Mouse (Mus musculus): ENCODE measurements around the gene Smlr1. TPM values are rescaled to one million over a fixed set of nuclear protein-coding genes. Genes with fewer than 3 reads are reported as not detected.

Gene Smlr1
- total and polyA plus RNA-seq, 3 experiments = 0.05 TPM; not detected in 2

DNA sequence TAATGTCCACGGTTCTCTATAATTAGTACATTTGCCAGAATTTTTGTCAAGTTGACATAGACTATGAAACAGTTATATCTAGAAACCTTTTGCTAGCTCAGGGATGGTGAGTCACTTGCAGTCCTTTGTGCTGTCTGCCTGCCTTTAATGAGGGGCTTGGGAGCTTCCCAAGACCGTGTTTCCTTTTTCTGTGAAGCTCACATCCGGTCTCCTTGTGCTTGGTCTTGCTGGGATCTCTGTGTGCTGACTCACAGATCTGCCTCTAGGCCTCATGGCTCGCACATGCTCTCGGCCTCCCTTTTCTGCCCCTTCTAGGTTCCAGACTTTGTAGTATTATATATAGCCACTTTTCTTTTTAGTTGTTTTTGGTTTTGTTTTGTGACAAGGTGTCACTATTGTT, 15.6 kb downstream of the Smlr1 start:
- H3K36me3 ChIP-seq (replicated peaks) = no peaks in the 10 kb centered on the region
- DNase-seq (ENCODE audit: low spot score) (no peak), ATAC-seq (ENCODE audit: extremely low read depth, insufficient number of reproducible peaks, low FRiP score, poor library complexity, severe bottlenecking) (no peak)
- no peaks in the 10 kb centered on the region; the same call in 1 of the 2 replicates for H3K27me3 ChIP-seq (ENCODE audit: insufficient read depth, low read length)
- no peak overlapping the region for H3K4me3 ChIP-seq (ENCODE audit: low read depth, low read length)
- no peaks in the 10 kb centered on the region for H3K4me1 ChIP-seq (ENCODE audit: insufficient read depth, low read depth, low read length)
- H3K9me3 ChIP-seq (replicated peaks) = no peaks in the 10 kb centered on the region
- TF ChIP-seq GATA2 (IDR thresholded peaks at IDR 0.05; ENCODE audit: borderline replicate concordance, low read depth, low read length) = no peak
- TF ChIP-seq TAL1 (conservative IDR thresholded peaks at IDR 0.05; ENCODE audit: low read depth, low read length) = no peak
- no peak for TF ChIP-seq CTCF (IDR thresholded peaks at IDR 0.05; ENCODE audit: low read depth, low read length)

DNA sequence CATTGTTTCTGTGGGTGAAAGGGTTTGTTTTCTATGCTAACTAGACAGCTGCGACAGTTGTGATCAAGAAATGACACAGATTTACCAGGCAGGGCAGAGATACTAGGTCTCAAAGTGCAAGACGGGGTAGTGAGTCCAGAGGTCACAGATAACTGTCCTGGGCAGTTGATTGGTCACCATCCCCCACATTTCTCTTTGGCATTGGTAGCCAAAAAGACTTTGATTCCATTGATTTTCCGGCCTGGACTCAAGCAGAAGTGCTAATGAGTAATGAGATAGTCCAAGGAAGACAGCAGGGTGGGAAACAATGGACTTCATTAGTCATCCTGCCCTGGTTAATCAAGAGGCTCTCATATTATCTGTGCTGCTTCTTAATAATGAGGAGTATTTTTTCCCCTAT, 16.1 kb downstream of the Smlr1 start:
- DNase-seq (ENCODE audit: low spot score) (no peak), ATAC-seq (ENCODE audit: extremely low read depth, insufficient number of reproducible peaks, low FRiP score, poor library complexity, severe bottlenecking) (no peak)
- H3K9me3 ChIP-seq (replicated peaks) = no peaks in the 10 kb centered on the region
- H3K36me3 ChIP-seq (replicated peaks) = no peaks in the 10 kb centered on the region
- no peak overlapping the region for H3K4me3 ChIP-seq (ENCODE audit: low read depth, low read length)
- no peaks in the 10 kb centered on the region; the same call in 1 of the 2 replicates for H3K27me3 ChIP-seq (ENCODE audit: insufficient read depth, low read length)
- TF ChIP-seq CTCF (IDR thresholded peaks at IDR 0.05; ENCODE audit: low read depth, low read length) (no peak), GATA1 (IDR thresholded peaks at IDR 0.05; ENCODE audit: borderline replicate concordance, low read length) (no peak), GATA2 (IDR thresholded peaks at IDR 0.05; ENCODE audit: borderline replicate concordance, low read depth, low read length) (no peak), POLR2AphosphoS5 (IDR thresholded peaks at IDR 0.05; ENCODE audit: insufficient replicate concordance, low read depth, low read length) (no peak), TAL1 (conservative IDR thresholded peaks at IDR 0.05; ENCODE audit: low read depth, low read length) (no peak)
- H3K4me1 ChIP-seq (ENCODE audit: insufficient read depth, low read depth, low read length) = no peaks in the 10 kb centered on the region

DNA sequence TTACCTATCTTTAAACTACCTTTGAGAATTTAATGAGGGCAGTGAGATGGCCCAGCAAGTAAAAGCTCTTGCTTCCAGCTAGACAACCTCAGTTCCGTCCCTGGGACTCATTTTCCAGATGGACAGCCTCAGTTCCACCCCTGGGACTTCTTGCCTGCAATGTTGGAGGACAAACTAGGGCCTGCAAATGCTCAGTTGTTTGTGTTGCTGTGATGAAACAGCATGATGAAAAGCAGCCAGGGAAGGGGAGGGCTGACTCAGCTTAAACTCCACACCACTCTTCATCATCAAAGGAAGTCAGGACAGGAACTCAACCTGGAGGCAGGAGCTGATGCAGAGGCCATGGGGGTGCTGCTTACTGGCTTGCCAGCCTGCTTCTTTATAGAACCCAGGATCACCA, 22.2 kb downstream of the Smlr1 start:
- no peaks in the 10 kb centered on the region for H3K9me3 ChIP-seq (replicated peaks)
- no peaks in the 10 kb centered on the region for H3K4me1 ChIP-seq (ENCODE audit: insufficient read depth, low read depth, low read length)
- H3K36me3 ChIP-seq (replicated peaks) = no peaks in the 10 kb centered on the region
- no peak for ATAC-seq (ENCODE audit: extremely low read depth, insufficient number of reproducible peaks, low FRiP score, poor library complexity, severe bottlenecking)
- 0 out of 2 replicates have a peak, but pooled peaks cover 3% of the 10 kb centered on the region for H3K27me3 ChIP-seq (ENCODE audit: insufficient read depth, low read length)
- H3K4me3 ChIP-seq (ENCODE audit: low read depth, low read length) = no peak overlapping the region
- no peak for DNase-seq (ENCODE audit: low spot score)
- TF ChIP-seq CTCF (IDR thresholded peaks at IDR 0.05; ENCODE audit: low read depth, low read length) = no peak
- TF ChIP-seq POLR2AphosphoS5 (IDR thresholded peaks at IDR 0.05; ENCODE audit: insufficient replicate concordance, low read depth, low read length) = no peak
- TF ChIP-seq TAL1 (conservative IDR thresholded peaks at IDR 0.05; ENCODE audit: low read depth, low read length) = no peak
- TF ChIP-seq GATA2 (IDR thresholded peaks at IDR 0.05; ENCODE audit: borderline replicate concordance, low read depth, low read length) = no peak
- TF ChIP-seq GATA1 (IDR thresholded peaks at IDR 0.05; ENCODE audit: borderline replicate concordance, low read length) = no peak

- no peaks in the 10 kb centered on the region for H3K27me3 ChIP-seq (ENCODE audit: insufficient read depth, low read length)
- H3K4me1 ChIP-seq (ENCODE audit: insufficient read depth, low read depth, low read length) = no peaks in the 10 kb centered on the region
- DNase-seq (ENCODE audit: low spot score) (no peak), ATAC-seq (ENCODE audit: extremely low read depth, insufficient number of reproducible peaks, low FRiP score, poor library complexity, severe bottlenecking) (no peak)
- H3K36me3 ChIP-seq (replicated peaks) = no peaks in the 10 kb centered on the region
- no peaks in the 10 kb centered on the region for H3K9me3 ChIP-seq (replicated peaks)
- no peak for TF ChIP-seq TAL1 (conservative IDR thresholded peaks at IDR 0.05; ENCODE audit: low read depth, low read length)
- no peak for TF ChIP-seq CTCF (IDR thresholded peaks at IDR 0.05; ENCODE audit: low read depth, low read length)
- no peak for TF ChIP-seq POLR2AphosphoS5 (IDR thresholded peaks at IDR 0.05; ENCODE audit: insufficient replicate concordance, low read depth, low read length)
- TF ChIP-seq GATA2 (IDR thresholded peaks at IDR 0.05; ENCODE audit: borderline replicate concordance, low read depth, low read length) = no peak
- no peak for TF ChIP-seq GATA1 (IDR thresholded peaks at IDR 0.05; ENCODE audit: borderline replicate concordance, low read length)
- no peak overlapping the region for H3K4me3 ChIP-seq (ENCODE audit: low read depth, low read length)
Measured at GRCm38 (mm10) chr10:25503250-25503649, 32.8 kb downstream of the Smlr1 start.

DNA sequence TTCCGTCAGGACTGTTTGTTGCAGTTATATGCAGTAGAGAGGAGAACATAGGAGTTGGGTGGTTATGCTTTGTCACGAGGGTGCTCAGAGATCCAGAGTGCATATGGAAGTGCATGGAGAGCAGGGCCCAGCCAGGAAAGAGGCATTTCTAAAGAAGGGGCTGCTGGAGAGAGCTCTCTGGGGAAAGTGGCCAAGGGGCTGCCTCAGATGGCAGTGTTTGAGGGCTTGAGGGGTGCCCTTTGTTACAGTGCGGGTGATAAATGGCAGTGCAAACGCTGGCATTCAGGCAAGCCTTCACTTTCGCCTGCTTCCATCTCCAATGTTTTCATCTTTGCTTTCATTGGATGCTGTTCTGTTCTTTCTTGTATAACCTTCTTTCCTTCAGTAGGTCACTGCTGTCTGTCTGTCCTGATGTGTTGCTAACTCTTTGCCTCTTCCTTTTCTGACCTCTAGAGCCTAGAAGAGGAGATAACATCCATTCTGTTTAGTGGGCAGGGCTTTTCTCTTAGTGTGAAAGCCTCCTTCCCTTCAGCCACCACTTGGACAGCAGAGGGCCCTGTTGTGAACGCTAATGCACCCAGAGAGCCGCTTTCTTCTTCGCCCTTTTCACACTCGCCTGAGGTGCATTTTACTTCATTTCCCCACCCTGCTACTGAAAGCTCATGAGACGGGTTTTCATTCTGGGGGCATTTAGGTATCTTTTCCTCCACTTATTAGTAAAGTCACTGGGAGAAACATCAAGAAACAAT, 36.6 kb downstream of the Smlr1 start:
- no peak for DNase-seq (ENCODE audit: low spot score)
- Histone ChIP-seq H3K36me3 (replicated peaks) (no peaks in the 10 kb centered on the region), H3K9me3 (replicated peaks) (no peaks in the 10 kb centered on the region), H3K4me1 (ENCODE audit: insufficient read depth, low read depth, low read length) (no peaks in the 10 kb centered on the region), H3K27me3 (ENCODE audit: insufficient read depth, low read length) (no peaks in the 10 kb centered on the region; the same call in 1 of the 2 replicates), H3K4me3 (ENCODE audit: low read depth, low read length) (no peak overlapping the region)
- no peak for TF ChIP-seq TAL1 (conservative IDR thresholded peaks at IDR 0.05; ENCODE audit: low read depth, low read length)
- no peak for TF ChIP-seq GATA1 (IDR thresholded peaks at IDR 0.05; ENCODE audit: borderline replicate concordance, low read length)
- TF ChIP-seq POLR2AphosphoS5 (IDR thresholded peaks at IDR 0.05; ENCODE audit: insufficient replicate concordance, low read depth, low read length) = no peak
- TF ChIP-seq CTCF (IDR thresholded peaks at IDR 0.05; ENCODE audit: low read depth, low read length) = no peak
- TF ChIP-seq GATA2 (IDR thresholded peaks at IDR 0.05; ENCODE audit: borderline replicate concordance, low read depth, low read length) = no peak
- no peak for ATAC-seq (ENCODE audit: extremely low read depth, insufficient number of reproducible peaks, low FRiP score, poor library complexity, severe bottlenecking)

GRCm38 (mm10) chr10:25488456-25488855, 47.6 kb downstream of the Smlr1 start:
- Histone ChIP-seq H3K4me3 (ENCODE audit: low read depth, low read length) (no peak overlapping the region), H3K9me3 (replicated peaks) (no peaks in the 10 kb centered on the region), H3K4me1 (ENCODE audit: insufficient read depth, low read depth, low read length) (no peaks in the 10 kb centered on the region), H3K36me3 (replicated peaks) (no peaks in the 10 kb centered on the region), H3K27me3 (ENCODE audit: insufficient read depth, low read length) (no peaks in the 10 kb centered on the region; the same call in 1 of the 2 replicates)
- ATAC-seq (ENCODE audit: extremely low read depth, insufficient number of reproducible peaks, low FRiP score, poor library complexity, severe bottlenecking) (no peak), DNase-seq (ENCODE audit: low spot score) (peak; percentile 14)
- TF ChIP-seq POLR2AphosphoS5 (IDR thresholded peaks at IDR 0.05; ENCODE audit: insufficient replicate concordance, low read depth, low read length) (no peak), GATA2 (IDR thresholded peaks at IDR 0.05; ENCODE audit: borderline replicate concordance, low read depth, low read length) (no peak), CTCF (IDR thresholded peaks at IDR 0.05; ENCODE audit: low read depth, low read length) (0 out of 2 replicates have a peak, but pooled peaks have one; percentile 13)

All from G1E (cell line).